Mouse (Mus musculus): ENCODE results near the gene Col24a1. TPM values are rescaled to one million over a fixed set of nuclear protein-coding genes. Genes with fewer than 3 reads are reported as not detected.
"Not testable (repeated sequence)": the region's sequence is repeated elsewhere in the genome, so short reads cannot be mapped to it uniquely, and the experiment has no call there.

Gene Col24a1
- polyA plus RNA-seq, 1 experiment = 0.40 TPM

DNA sequence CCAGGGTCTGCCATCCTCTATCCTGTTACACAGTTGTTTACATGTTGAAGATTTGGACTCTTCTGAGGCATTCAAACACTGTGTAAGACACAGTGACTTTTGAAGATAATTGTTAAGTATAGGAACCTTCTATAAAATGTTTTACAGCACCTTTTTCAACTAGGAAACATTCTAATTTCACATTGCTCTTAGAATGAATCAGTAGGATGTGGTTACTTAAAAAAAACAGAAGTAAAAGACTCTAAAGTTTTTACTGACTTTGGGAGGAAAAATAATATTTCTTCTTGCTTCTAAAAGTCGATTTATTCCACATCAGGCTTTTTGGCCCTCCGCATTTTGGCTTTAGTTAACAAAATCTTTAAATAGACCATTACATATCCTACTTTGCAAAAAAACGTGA, 129.8 kb downstream of the Col24a1 start:
- TF ChIP-seq MYOG (IDR thresholded peaks at IDR 0.05; ENCODE audit: control insufficient read depth in 1 of 3, insufficient read depth in 1 of 3, insufficient read length in 2 of 3, low read depth in 2 of 3) (no peak), MYOD1 (IDR thresholded peaks at IDR 0.05; ENCODE audit: control insufficient read depth in 1 of 3, insufficient read length in 2 of 3, low read depth in 2 of 3) (no peak), CEBPB (IDR thresholded peaks at IDR 0.05; ENCODE audit: insufficient read depth, poor library complexity, severe bottlenecking) (no peak), E2F4 (IDR thresholded peaks at IDR 0.05; ENCODE audit: insufficient read depth) (no peak), MAX (IDR thresholded peaks at IDR 0.05; ENCODE audit: low read depth) (no peak), SRF (IDR thresholded peaks at IDR 0.05; ENCODE audit: control insufficient read depth, insufficient read length, low read depth) (no peak), REST (IDR thresholded peaks at IDR 0.05; ENCODE audit: insufficient read depth, insufficient read length) (no peak), POLR2AphosphoS2 (IDR thresholded peaks at IDR 0.05; ENCODE audit: insufficient read length, low read depth) (no peak), TCF12 (IDR thresholded peaks at IDR 0.05; ENCODE audit: insufficient read depth, poor library complexity, severe bottlenecking) (no peak), POLR2A (IDR thresholded peaks at IDR 0.05; ENCODE audit: insufficient read length, low read depth) (no peak), USF1 (IDR thresholded peaks at IDR 0.05; ENCODE audit: low read depth) (no peak)
- Histone ChIP-seq H3ac (ENCODE audit: control insufficient read depth, insufficient read length) (no peak overlapping the region), H3K36me3 (ENCODE audit: control insufficient read depth, insufficient read depth) (no peaks in the 10 kb centered on the region), H3K27me3 (ENCODE audit: control insufficient read depth, insufficient read depth, insufficient read length) (no peaks in the 10 kb centered on the region), H3K79me2 (ENCODE audit: control insufficient read depth, insufficient read depth) (no peaks in the 10 kb centered on the region), H3K4me2 (ENCODE audit: low read depth) (no peak overlapping the region), H3K4me3 (no peak overlapping the region)

DNA sequence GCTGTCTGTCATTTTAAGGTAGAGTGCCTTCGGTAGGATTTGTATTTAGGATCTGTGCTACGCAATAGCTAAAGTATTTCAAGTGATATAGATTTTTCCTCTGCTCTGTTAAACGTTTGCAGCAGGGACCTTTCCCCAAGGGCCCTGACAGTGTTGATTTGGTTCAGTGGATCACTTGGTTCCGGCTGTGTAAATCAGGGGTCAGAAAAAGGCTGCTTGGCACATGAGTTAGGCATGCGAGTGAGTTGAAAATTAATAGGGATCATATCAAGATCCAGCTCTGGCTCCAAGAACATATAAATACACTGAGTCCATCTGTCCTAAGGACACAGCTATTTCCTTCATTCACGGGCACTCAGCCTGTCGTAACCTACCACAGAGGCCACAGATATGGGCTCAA, 146.1 kb downstream of the Col24a1 start:
- no peak overlapping the region for H3K4me3 ChIP-seq
- no peaks in the 10 kb centered on the region for H3K27me3 ChIP-seq (ENCODE audit: control insufficient read depth, insufficient read depth, insufficient read length)
- TF ChIP-seq USF1 (IDR thresholded peaks at IDR 0.05; ENCODE audit: low read depth) (no peak), POLR2A (IDR thresholded peaks at IDR 0.05; ENCODE audit: insufficient read length, low read depth) (no peak), TCF3 (IDR thresholded peaks at IDR 0.05; ENCODE audit: insufficient read length, low read depth) (no peak), POLR2AphosphoS2 (IDR thresholded peaks at IDR 0.05; ENCODE audit: insufficient read length, low read depth) (no peak), TCF12 (IDR thresholded peaks at IDR 0.05; ENCODE audit: insufficient read depth, poor library complexity, severe bottlenecking) (no peak), MAX (IDR thresholded peaks at IDR 0.05; ENCODE audit: low read depth) (no peak), MYOG (IDR thresholded peaks at IDR 0.05; ENCODE audit: control insufficient read depth in 1 of 3, insufficient read depth in 1 of 3, insufficient read length in 2 of 3, low read depth in 2 of 3) (no peak), MYOD1 (IDR thresholded peaks at IDR 0.05; ENCODE audit: control insufficient read depth in 1 of 3, insufficient read length in 2 of 3, low read depth in 2 of 3) (no peak), SRF (IDR thresholded peaks at IDR 0.05; ENCODE audit: control insufficient read depth, insufficient read length, low read depth) (no peak), E2F4 (IDR thresholded peaks at IDR 0.05; ENCODE audit: insufficient read depth) (no peak), REST (IDR thresholded peaks at IDR 0.05; ENCODE audit: insufficient read depth, insufficient read length) (no peak), CEBPB (IDR thresholded peaks at IDR 0.05; ENCODE audit: insufficient read depth, poor library complexity, severe bottlenecking) (no peak)
- no peak overlapping the region for H3ac ChIP-seq (ENCODE audit: control insufficient read depth, insufficient read length)
- no peaks in the 10 kb centered on the region for H3K79me2 ChIP-seq (ENCODE audit: control insufficient read depth, insufficient read depth)
- H3K4me2 ChIP-seq (ENCODE audit: low read depth) = no peak overlapping the region
- H3K36me3 ChIP-seq (ENCODE audit: control insufficient read depth, insufficient read depth) = no peaks in the 10 kb centered on the region

DNA sequence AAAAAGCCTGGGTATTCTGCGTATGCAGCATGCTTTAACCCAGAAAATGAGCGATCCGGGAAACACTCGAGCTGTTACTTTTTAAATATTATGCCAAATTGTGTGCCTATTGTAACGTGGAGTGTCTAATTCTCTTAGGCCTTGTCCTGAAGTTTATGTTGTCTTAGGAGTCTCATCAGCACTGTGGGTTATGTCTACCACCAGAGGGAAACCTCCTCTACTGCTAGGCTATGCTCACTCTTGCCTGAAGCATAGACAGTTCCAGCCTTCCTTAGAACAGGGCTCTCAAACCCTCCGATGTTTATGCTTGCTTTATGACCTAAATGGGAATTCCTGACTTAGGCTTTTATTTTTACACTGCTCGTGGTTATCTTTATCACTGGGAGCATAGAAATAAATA, 146.8 kb downstream of the Col24a1 start:
- no peaks in the 10 kb centered on the region for H3K27me3 ChIP-seq (ENCODE audit: control insufficient read depth, insufficient read depth, insufficient read length)
- H3K4me2 ChIP-seq (ENCODE audit: low read depth) = no peak overlapping the region
- no peak overlapping the region for H3ac ChIP-seq (ENCODE audit: control insufficient read depth, insufficient read length)
- no peaks in the 10 kb centered on the region for H3K36me3 ChIP-seq (ENCODE audit: control insufficient read depth, insufficient read depth)
- no peaks in the 10 kb centered on the region for H3K79me2 ChIP-seq (ENCODE audit: control insufficient read depth, insufficient read depth)
- no peak overlapping the region for H3K4me3 ChIP-seq
- TF ChIP-seq CEBPB (IDR thresholded peaks at IDR 0.05; ENCODE audit: insufficient read depth, poor library complexity, severe bottlenecking) (no peak), MYOG (IDR thresholded peaks at IDR 0.05; ENCODE audit: control insufficient read depth in 1 of 3, insufficient read depth in 1 of 3, insufficient read length in 2 of 3, low read depth in 2 of 3) (no peak), E2F4 (IDR thresholded peaks at IDR 0.05; ENCODE audit: insufficient read depth) (no peak), MYOD1 (IDR thresholded peaks at IDR 0.05; ENCODE audit: control insufficient read depth in 1 of 3, insufficient read length in 2 of 3, low read depth in 2 of 3) (no peak), REST (IDR thresholded peaks at IDR 0.05; ENCODE audit: insufficient read depth, insufficient read length) (no peak), SRF (IDR thresholded peaks at IDR 0.05; ENCODE audit: control insufficient read depth, insufficient read length, low read depth) (no peak), TCF12 (IDR thresholded peaks at IDR 0.05; ENCODE audit: insufficient read depth, poor library complexity, severe bottlenecking) (no peak), TCF3 (IDR thresholded peaks at IDR 0.05; ENCODE audit: insufficient read length, low read depth) (no peak), POLR2A (IDR thresholded peaks at IDR 0.05; ENCODE audit: insufficient read length, low read depth) (no peak), USF1 (IDR thresholded peaks at IDR 0.05; ENCODE audit: low read depth) (no peak), POLR2AphosphoS2 (IDR thresholded peaks at IDR 0.05; ENCODE audit: insufficient read length, low read depth) (no peak), MAX (IDR thresholded peaks at IDR 0.05; ENCODE audit: low read depth) (no peak)

DNA sequence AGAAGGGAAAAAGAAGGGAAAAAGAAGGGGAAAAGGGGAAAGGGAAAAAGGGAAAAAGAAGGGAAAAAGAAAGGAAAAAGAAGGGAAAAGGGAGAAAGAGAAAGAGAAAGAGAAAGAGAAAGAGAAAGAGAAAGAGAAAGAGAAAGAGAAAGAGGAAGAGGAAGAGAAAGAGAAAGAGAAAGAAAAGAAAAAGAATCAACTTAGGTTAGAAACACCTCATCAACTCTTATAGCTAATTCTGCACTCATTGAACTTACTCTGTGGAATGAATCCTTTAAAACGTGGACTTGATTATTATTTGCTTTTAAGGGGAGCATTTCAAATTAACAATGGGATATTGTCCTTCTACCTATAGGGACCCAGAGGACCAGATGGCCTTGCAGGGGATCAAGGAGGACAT, 148.7 kb downstream of the Col24a1 start:
- no peak overlapping the region for H3K4me3 ChIP-seq

DNA sequence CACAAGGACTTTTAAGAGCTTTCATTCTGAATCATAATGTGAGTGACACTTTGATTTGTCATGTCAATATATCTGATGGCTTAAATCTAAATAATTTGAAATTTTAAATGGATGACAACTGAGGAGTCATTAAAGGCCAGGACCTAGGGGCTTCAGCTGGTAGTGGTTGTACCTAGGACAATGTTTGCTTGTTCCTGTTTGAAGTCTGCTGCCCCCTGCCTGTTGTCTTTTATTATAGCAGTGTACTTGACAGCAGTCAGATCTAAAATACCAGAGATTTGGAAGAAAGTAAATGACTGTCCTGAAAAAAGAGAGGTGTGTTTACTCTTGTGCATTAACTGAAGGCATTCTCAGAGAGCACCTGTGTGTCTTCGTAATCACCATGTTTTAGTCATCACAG, 150.0 kb downstream of the Col24a1 start:
- Histone ChIP-seq H3K4me3 (no peak overlapping the region), H3ac (ENCODE audit: control insufficient read depth, insufficient read length) (no peak overlapping the region)
- TF ChIP-seq MYOD1 (IDR thresholded peaks at IDR 0.05; ENCODE audit: control insufficient read depth in 1 of 3, insufficient read length in 2 of 3, low read depth in 2 of 3) (no peak), MYOG (IDR thresholded peaks at IDR 0.05; ENCODE audit: control insufficient read depth in 1 of 3, insufficient read depth in 1 of 3, insufficient read length in 2 of 3, low read depth in 2 of 3) (no peak), POLR2AphosphoS2 (IDR thresholded peaks at IDR 0.05; ENCODE audit: insufficient read length, low read depth) (no peak), REST (IDR thresholded peaks at IDR 0.05; ENCODE audit: insufficient read depth, insufficient read length) (no peak), E2F4 (IDR thresholded peaks at IDR 0.05; ENCODE audit: insufficient read depth) (no peak), TCF12 (IDR thresholded peaks at IDR 0.05; ENCODE audit: insufficient read depth, poor library complexity, severe bottlenecking) (no peak), POLR2A (IDR thresholded peaks at IDR 0.05; ENCODE audit: insufficient read length, low read depth) (no peak), MAX (IDR thresholded peaks at IDR 0.05; ENCODE audit: low read depth) (no peak), USF1 (IDR thresholded peaks at IDR 0.05; ENCODE audit: low read depth) (no peak), TCF3 (IDR thresholded peaks at IDR 0.05; ENCODE audit: insufficient read length, low read depth) (no peak), CEBPB (IDR thresholded peaks at IDR 0.05; ENCODE audit: insufficient read depth, poor library complexity, severe bottlenecking) (no peak), SRF (IDR thresholded peaks at IDR 0.05; ENCODE audit: control insufficient read depth, insufficient read length, low read depth) (no peak)

More for the DNA sequence above, 148.7 kb downstream of the Col24a1 start:
- H3K4me2 ChIP-seq (ENCODE audit: low read depth) = no peak overlapping the region
- TF ChIP-seq POLR2AphosphoS2 (IDR thresholded peaks at IDR 0.05; ENCODE audit: insufficient read length, low read depth) (no peak), TCF12 (IDR thresholded peaks at IDR 0.05; ENCODE audit: insufficient read depth, poor library complexity, severe bottlenecking) (no peak), REST (IDR thresholded peaks at IDR 0.05; ENCODE audit: insufficient read depth, insufficient read length) (no peak), USF1 (IDR thresholded peaks at IDR 0.05; ENCODE audit: low read depth) (no peak), TCF3 (IDR thresholded peaks at IDR 0.05; ENCODE audit: insufficient read length, low read depth) (no peak), MYOD1 (IDR thresholded peaks at IDR 0.05; ENCODE audit: control insufficient read depth in 1 of 3, insufficient read length in 2 of 3, low read depth in 2 of 3) (no peak)
- no peaks in the 10 kb centered on the region for H3K79me2 ChIP-seq (ENCODE audit: control insufficient read depth, insufficient read depth)
- H3K27me3 ChIP-seq (ENCODE audit: control insufficient read depth, insufficient read depth, insufficient read length) = no peaks in the 10 kb centered on the region
- H3K36me3 ChIP-seq (ENCODE audit: control insufficient read depth, insufficient read depth) = no peaks in the 10 kb centered on the region
- H3ac ChIP-seq (ENCODE audit: control insufficient read depth, insufficient read length) = no peak overlapping the region

DNA sequence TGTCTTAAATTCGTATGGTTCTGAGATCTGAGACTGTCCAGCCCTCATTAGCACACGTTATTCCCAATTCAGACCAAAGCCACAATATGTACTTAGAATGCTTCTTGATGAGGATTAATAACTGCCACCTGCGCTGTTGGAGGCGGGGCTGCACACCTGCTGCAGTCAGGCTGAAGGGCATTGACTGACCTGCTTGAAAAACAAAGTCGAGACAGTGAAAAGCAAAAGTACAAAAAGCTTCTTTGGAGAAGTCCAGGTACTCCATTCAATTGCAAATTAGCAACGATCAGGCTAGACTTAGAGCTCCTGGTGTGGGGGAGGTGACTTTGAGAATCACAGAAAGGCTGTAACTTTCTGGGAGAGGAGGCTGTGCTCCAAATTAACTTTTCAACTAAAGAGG, 150.9 kb downstream of the Col24a1 start:
- H3ac ChIP-seq (ENCODE audit: control insufficient read depth, insufficient read length); H3K79me2 ChIP-seq (ENCODE audit: control insufficient read depth, insufficient read depth); H3K36me3 ChIP-seq (ENCODE audit: control insufficient read depth, insufficient read depth); H3K27me3 ChIP-seq (ENCODE audit: control insufficient read depth, insufficient read depth, insufficient read length); H3K4me3 ChIP-seq; H3K4me2 ChIP-seq (ENCODE audit: low read depth): not testable (repeated sequence)

More for the DNA sequence above, 150.0 kb downstream of the Col24a1 start:
- H3K79me2 ChIP-seq (ENCODE audit: control insufficient read depth, insufficient read depth) = no peaks in the 10 kb centered on the region
- no peak overlapping the region for H3K4me2 ChIP-seq (ENCODE audit: low read depth)
- H3K27me3 ChIP-seq (ENCODE audit: control insufficient read depth, insufficient read depth, insufficient read length) = no peaks in the 10 kb centered on the region
- no peaks in the 10 kb centered on the region for H3K36me3 ChIP-seq (ENCODE audit: control insufficient read depth, insufficient read depth)
